Comparison of ENCODE assay signal across 20 mouse cellular contexts in the genomic region with DNA sequence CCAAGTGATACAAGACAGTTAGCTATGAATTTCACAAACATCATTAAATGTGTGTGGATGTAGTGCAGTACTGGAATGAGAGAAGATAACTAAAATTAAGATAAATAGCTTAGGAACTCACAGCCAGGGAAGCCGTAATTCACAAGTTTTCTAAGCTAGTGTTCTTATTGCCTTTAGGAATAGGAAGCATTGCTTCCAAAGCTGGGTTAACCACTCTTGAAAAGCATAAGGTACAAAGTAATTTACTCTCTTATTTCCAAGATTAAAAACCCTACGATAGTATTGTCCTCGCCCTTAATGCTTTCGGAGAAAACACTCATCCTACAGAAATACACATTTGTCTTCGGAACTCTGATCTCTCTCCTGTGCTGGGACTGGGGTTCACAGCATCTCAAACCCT.
DNase-seq lines count a peak whose midpoint lies in the region; ATAC-seq and TF ChIP-seq lines count a peak whose summit lies in the region.
"Had no signal": no experiment of that assay in that cellular context is flagged by ENCODE, and none has a peak within 500 bp of the region (broad histone marks: within the 10 kb centered on the region; RNA-seq: fewer than 3 reads in every experiment).

No protein-coding gene starts in this region.

- DNase-seq in kidney, postnatal 36 days = no peak
- no peak for DNase-seq in CH12.LX (ENCODE audit: extremely low read depth)
- no peak for DNase-seq in embryonic facial prominence, embryonic 11.5 days (ENCODE audit: low spot score)
- DNase-seq in cerebellum, adult 9-11 months = no peak
- DNase-seq in layer of hippocampus, postnatal 25 days (ENCODE audit: extremely low spot score in 1 of 2, low spot score in 1 of 2) = no peak
- DNase-seq: B cell, adult 2 months; cerebellum, postnatal 10 days; gastrocnemius, postnatal 14 days; liver, postnatal 0 days; lung, postnatal 14 days had no signal

- no peak overlapping the region for H3K27ac ChIP-seq in kidney, embryonic 15.5 days
- no peak overlapping the region for H3K27ac ChIP-seq in CH12.LX (ENCODE audit: insufficient read depth, low read depth)
- H3K27ac ChIP-seq in embryonic facial prominence, embryonic 11.5 days (replicated peaks; ENCODE audit: low read depth, low read length) = no peak overlapping the region
- H3K27ac ChIP-seq in forebrain, embryonic 13.5 days = no peak overlapping the region
- H3K27ac ChIP-seq in hindbrain, embryonic 13.5 days = no peak overlapping the region
- H3K27ac ChIP-seq: hindbrain, embryonic 15.5 days; left cerebral cortex, adult 2 months; neural tube, embryonic 15.5 days had no signal

- H3K4me1 ChIP-seq in kidney, embryonic 15.5 days = peaks cover 32% of the 10 kb centered on the region
- H3K4me1 ChIP-seq in CH12.LX (ENCODE audit: control insufficient read depth in 1 of 2, insufficient read depth in 2 of 2) = peaks cover 0 to 5% of the 10 kb centered on the region in 2 experiments; a peak in 1 of 4 replicates
- H3K4me1 ChIP-seq in embryonic facial prominence, embryonic 11.5 days (ENCODE audit: control insufficient read depth, insufficient read depth, low read length) = no peaks in the 10 kb centered on the region
- H3K4me1 ChIP-seq in forebrain, embryonic 13.5 days = peaks cover 37% of the 10 kb centered on the region
- H3K4me1 ChIP-seq in hindbrain, embryonic 13.5 days (replicated peaks) = peaks cover 12% of the 10 kb centered on the region

- no peak for ATAC-seq in kidney, embryonic 15.5 days (replicated peaks; ENCODE audit: low FRiP score)
- no peak for ATAC-seq in embryonic facial prominence, embryonic 11.5 days (replicated peaks; ENCODE audit: insufficient number of reproducible peaks, low FRiP score, low TSS enrichment, low read depth)
- ATAC-seq in forebrain, embryonic 13.5 days = no peak
- no peak for ATAC-seq in hindbrain, embryonic 13.5 days (ENCODE audit: low FRiP score)
- ATAC-seq: intestine, embryonic 16.5 days; liver, postnatal 0 days; Patski had no signal

- H3K4me3 ChIP-seq in kidney, embryonic 15.5 days (replicated peaks) = peak overlapping the region; percentile 37
- H3K4me3 ChIP-seq in CH12.LX (replicated peaks in 1 of 3; ENCODE audit: low read depth in 2 of 3, low read length in 2 of 3, poor library complexity in 1 of 3) = no peak overlapping the region
- H3K4me3 ChIP-seq in embryonic facial prominence, embryonic 11.5 days (ENCODE audit: low read depth, low read length) = 0 out of 2 replicates have a peak overlapping the region, but pooled peaks have one; percentile 21
- H3K4me3 ChIP-seq in forebrain, embryonic 13.5 days = peak overlapping the region; percentile 39
- H3K4me3 ChIP-seq in hindbrain, embryonic 13.5 days = no peak overlapping the region
- H3K4me3 ChIP-seq: myocyte had no signal

- H3K4me2 ChIP-seq in kidney, embryonic 15.5 days = peak overlapping the region; percentile 56
- 0 out of 2 replicates have a peak overlapping the region, but pooled peaks have one; percentile 68 for H3K4me2 ChIP-seq in CH12.LX (ENCODE audit: insufficient read depth, low read depth, poor library complexity, severe bottlenecking)
- H3K4me2 ChIP-seq in embryonic facial prominence, embryonic 11.5 days (ENCODE audit: low read depth, low read length) = no peak overlapping the region
- peak overlapping the region; percentile 56 for H3K4me2 ChIP-seq in forebrain, embryonic 13.5 days
- H3K4me2 ChIP-seq in hindbrain, embryonic 13.5 days = no peak overlapping the region

- no peak for TF ChIP-seq RAD21 in CH12.LX (IDR thresholded peaks at IDR 0.05; ENCODE audit: low read depth, low read length)

- no peak for TF ChIP-seq POLR2A in CH12.LX (IDR thresholded peaks at IDR 0.05; ENCODE audit: low read depth, low read length)

- H3K79me2 ChIP-seq in CH12.LX (replicated peaks; ENCODE audit: control insufficient read depth, extremely low read depth, insufficient read depth, poor library complexity, severe bottlenecking) = no peaks in the 10 kb centered on the region

- no peaks in the 10 kb centered on the region for H3K9me3 ChIP-seq in kidney, embryonic 15.5 days (replicated peaks)
- H3K9me3 ChIP-seq in CH12.LX (replicated peaks; ENCODE audit: low read length) = no peaks in the 10 kb centered on the region
- no peaks in the 10 kb centered on the region for H3K9me3 ChIP-seq in embryonic facial prominence, embryonic 11.5 days (replicated peaks; ENCODE audit: control insufficient read depth, low read length)
- H3K9me3 ChIP-seq in forebrain, embryonic 13.5 days (replicated peaks) = no peaks in the 10 kb centered on the region
- H3K9me3 ChIP-seq in hindbrain, embryonic 13.5 days = no peaks in the 10 kb centered on the region
- H3K9me3 ChIP-seq: hindbrain, embryonic 15.5 days; megakaryocyte, embryonic 14.5 days; neural tube, embryonic 15.5 days had no signal

- no peak for TF ChIP-seq EP300 in CH12.LX (IDR thresholded peaks at IDR 0.05; ENCODE audit: low read length)

- dilution Hi-C loops in CH12.LX (cut with MboI; ENCODE audit: extremely low pct_ligation_motif_present, extremely low pct_unique_long_range_greater_than_20kb, low sequenced_read_pairs) = no loop called here

- WGBS in kidney, embryonic 15.5 days = 80% methylated on average over 5 of the region's 5 CpGs
- 82% methylated on average over 5 of the region's 5 CpGs for WGBS in embryonic facial prominence, embryonic 11.5 days
- 45% methylated on average over 5 of the region's 5 CpGs for WGBS in forebrain, embryonic 13.5 days
- WGBS in hindbrain, embryonic 13.5 days = 91% methylated on average over 5 of the region's 5 CpGs

- H3K36me3 ChIP-seq in kidney, embryonic 15.5 days = no peaks in the 10 kb centered on the region
- H3K36me3 ChIP-seq in CH12.LX (replicated peaks in 1 of 2; ENCODE audit: control insufficient read depth in 1 of 2, insufficient read depth in 1 of 2, low read length in 1 of 2) = no peaks in the 10 kb centered on the region
- H3K36me3 ChIP-seq in embryonic facial prominence, embryonic 11.5 days (replicated peaks; ENCODE audit: control insufficient read depth, insufficient read depth, low read depth, low read length) = no peaks in the 10 kb centered on the region
- no peaks in the 10 kb centered on the region for H3K36me3 ChIP-seq in forebrain, embryonic 13.5 days (ENCODE audit: poor library complexity, severe bottlenecking)
- no peaks in the 10 kb centered on the region for H3K36me3 ChIP-seq in hindbrain, embryonic 13.5 days
- H3K36me3 ChIP-seq: hindbrain, embryonic 15.5 days; neural tube, embryonic 15.5 days had no signal

- TF ChIP-seq CTCF in CH12.LX (conservative IDR thresholded peaks at IDR 0.05 in 1 of 2, IDR thresholded peaks at IDR 0.05 in 1 of 2; ENCODE audit: low read depth in 2 of 2, low read length in 2 of 2) = no peak

- peaks cover 26% of the 10 kb centered on the region for H3K27me3 ChIP-seq in kidney, embryonic 15.5 days
- H3K27me3 ChIP-seq in CH12.LX (replicated peaks) = peaks cover 5% of the 10 kb centered on the region
- peaks cover 16% of the 10 kb centered on the region for H3K27me3 ChIP-seq in embryonic facial prominence, embryonic 11.5 days (ENCODE audit: control insufficient read depth, insufficient read depth, low read length)
- peaks cover 72% of the 10 kb centered on the region for H3K27me3 ChIP-seq in forebrain, embryonic 13.5 days
- peaks cover 68% of the 10 kb centered on the region for H3K27me3 ChIP-seq in hindbrain, embryonic 13.5 days
- H3K27me3 ChIP-seq: Patski had no signal

- in situ Hi-C loops in CH12.LX (cut with MboI; ENCODE audit: low pct_ligation_motif_present, low pct_unique_long_range_greater_than_20kb, low sequenced_read_pairs) = loop anchor here (10.0 to 25.0 kb wide), 2 partner anchors 400 to 733 kb away; no protein-coding TSS in a partner anchor

- no peak overlapping the region for H3K9ac ChIP-seq in kidney, embryonic 15.5 days
- no peak overlapping the region for H3K9ac ChIP-seq in CH12.LX (ENCODE audit: insufficient read depth, low read depth)
- no peak overlapping the region for H3K9ac ChIP-seq in embryonic facial prominence, embryonic 11.5 days (replicated peaks; ENCODE audit: low read length)
- H3K9ac ChIP-seq in forebrain, embryonic 13.5 days = peak overlapping the region; percentile 43
- no peak overlapping the region for H3K9ac ChIP-seq in hindbrain, embryonic 13.5 days
- H3K9ac ChIP-seq: liver, postnatal 0 days; neural tube, embryonic 15.5 days had no signal

TF ChIP-seq in CH12.LX, 34 proteins besides CTCF, POLR2A, EP300 and RAD21:
- TF ChIP-seq KAT2A (IDR thresholded peaks at IDR 0.05; ENCODE audit: insufficient replicate concordance, low read length) (no peak), USF2 (conservative IDR thresholded peaks at IDR 0.05; ENCODE audit: low read depth, low read length) (no peak), ZMIZ1 (IDR thresholded peaks at IDR 0.05; ENCODE audit: low read depth, low read length) (no peak), RCOR1 (conservative IDR thresholded peaks at IDR 0.05; ENCODE audit: low read depth, low read length) (no peak), NRF1 (IDR thresholded peaks at IDR 0.05; ENCODE audit: low read depth, low read length) (no peak), GABPA (IDR thresholded peaks at IDR 0.05; ENCODE audit: insufficient replicate concordance, low read depth, low read length) (no peak)

Comparison
In these comparisons a context has a peak if more than half of its experiments do, and no peak if none do; other contexts are left out.
1. H3K4me2 ChIP-seq: peak in kidney, embryonic 15.5 days (single experiment), CH12.LX (single experiment) and forebrain, embryonic 13.5 days (single experiment); none in embryonic facial prominence, embryonic 11.5 days (single experiment) and hindbrain, embryonic 13.5 days (single experiment).
2. H3K4me3 ChIP-seq: peak in kidney, embryonic 15.5 days (single experiment), embryonic facial prominence, embryonic 11.5 days (single experiment) and forebrain, embryonic 13.5 days (single experiment); none in CH12.LX (0 of 3) and hindbrain, embryonic 13.5 days (single experiment).